Mouse (Mus musculus) cerebellum, adult 2 months (tissue): Measurements from ENCODE around the gene Bbx.

Experiments used
- CTCF ChIP-seq: fragments of 200-500 bp; IDR thresholded peaks from 2 replicates; pipeline ENCODE4 v1.5.1; 2011; ENCODE audit warnings: low read depth, mild to moderate bottlenecking, control low read depth, low read length, moderate library complexity, borderline replicate concordance; ENCODE audit not compliant: insufficient read depth
- POLR2A ChIP-seq: fragments of 200-500 bp; IDR thresholded peaks from 2 replicates; pipeline ENCODE4 v1.6.1; 2011; ENCODE audit warnings: low read length, control low read depth, borderline replicate concordance; ENCODE audit not compliant: insufficient read depth

- TF ChIP-seq CTCF: no peak
- no peak for TF ChIP-seq POLR2A
Observed at GRCm38 (mm10) chr16:50399775-50400174, 32.4 kb downstream of the Bbx start.
